Mouse (Mus musculus) telencephalon, adult 2 months (tissue): ENCODE data around the gene Snrpc.

Source experiments
- DNase-seq: peaks from one replicate; pipeline ENCODE4 v3.0.0-alpha.2; 2011; ENCODE audit warnings: low read depth, low spot score

The Snrpc gene

DNA sequence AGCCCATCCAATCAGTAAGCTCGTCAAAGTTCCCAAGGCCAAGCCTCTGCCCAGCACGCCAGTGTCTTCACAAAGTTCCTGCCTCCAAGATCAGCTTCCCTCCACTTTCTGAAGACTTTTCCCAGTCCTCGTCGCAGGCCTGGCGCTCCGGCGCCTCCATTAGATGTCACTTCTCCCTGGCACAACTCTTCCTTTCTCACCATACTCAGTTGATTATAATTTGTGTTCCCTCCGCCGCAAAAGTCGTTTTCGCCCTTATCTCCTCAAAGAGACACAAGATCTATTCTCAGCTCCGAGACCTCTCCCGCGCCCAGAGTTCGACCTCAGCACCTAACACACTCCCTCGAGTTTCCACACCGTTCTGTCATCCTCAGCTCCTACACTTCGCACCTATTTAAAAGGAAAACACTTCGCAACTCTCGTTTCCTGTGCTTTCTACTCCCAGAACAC is 18.4 kb upstream of the Snrpc start:
- no peak for DNase-seq

- DNase-seq = no peak
Observed at GRCm38 (mm10) chr17:27819971-27820567, 17.9 kb upstream of the Snrpc start.

- DNase-seq = peak; percentile 97
Observed at GRCm38 (mm10) chr17:27820568-27821406, 17.2 kb upstream of the Snrpc start, which contains the start of gene D17Wsu92e. Gene D17Wsu92e, minus strand, starts transcription at chr17:27820648.

DNA sequence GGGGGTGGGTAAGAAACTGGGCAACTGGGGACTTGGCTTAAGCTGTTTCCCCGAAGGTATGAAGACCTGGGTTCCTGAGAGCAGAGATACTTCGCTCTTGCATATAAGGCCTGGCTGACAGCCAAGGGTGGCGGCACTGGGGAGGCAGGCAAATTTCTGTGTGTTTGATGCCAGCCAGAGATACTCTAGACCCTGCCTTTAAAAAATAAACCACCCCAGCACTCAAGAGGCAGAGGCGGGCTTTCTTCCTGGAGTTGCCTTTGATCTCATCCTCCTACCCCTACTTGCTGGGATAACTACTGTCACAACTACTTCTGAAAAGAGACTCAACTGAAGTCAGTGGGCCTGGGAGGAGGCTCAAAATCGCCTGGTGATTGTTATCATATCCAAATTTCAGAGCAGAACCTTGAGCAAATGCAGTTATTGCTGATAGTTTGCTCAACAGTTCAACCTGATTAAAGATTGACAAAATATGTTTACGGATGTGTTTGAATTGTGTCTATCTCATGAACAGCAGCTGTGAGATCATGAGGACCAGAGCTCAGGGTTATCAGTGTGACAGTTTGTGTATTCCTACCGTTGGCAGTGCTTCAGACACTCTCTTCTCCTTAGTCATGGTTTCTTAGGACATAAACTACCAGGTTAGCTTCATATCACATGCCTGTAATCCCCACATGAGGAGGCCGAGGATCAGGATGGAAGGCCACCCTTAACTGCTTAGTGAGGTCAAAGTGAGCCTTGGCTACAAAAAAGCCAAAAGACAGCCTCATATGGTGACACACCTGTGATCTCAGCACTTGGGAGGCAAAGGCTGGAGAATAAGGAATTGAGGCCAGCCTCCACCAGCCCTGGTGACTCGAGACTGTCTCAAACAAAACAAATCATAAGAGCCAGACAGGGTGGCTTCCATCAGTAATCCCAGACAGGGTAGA is 16.3 kb upstream of the Snrpc start:
- DNase-seq = no peak

DNA sequence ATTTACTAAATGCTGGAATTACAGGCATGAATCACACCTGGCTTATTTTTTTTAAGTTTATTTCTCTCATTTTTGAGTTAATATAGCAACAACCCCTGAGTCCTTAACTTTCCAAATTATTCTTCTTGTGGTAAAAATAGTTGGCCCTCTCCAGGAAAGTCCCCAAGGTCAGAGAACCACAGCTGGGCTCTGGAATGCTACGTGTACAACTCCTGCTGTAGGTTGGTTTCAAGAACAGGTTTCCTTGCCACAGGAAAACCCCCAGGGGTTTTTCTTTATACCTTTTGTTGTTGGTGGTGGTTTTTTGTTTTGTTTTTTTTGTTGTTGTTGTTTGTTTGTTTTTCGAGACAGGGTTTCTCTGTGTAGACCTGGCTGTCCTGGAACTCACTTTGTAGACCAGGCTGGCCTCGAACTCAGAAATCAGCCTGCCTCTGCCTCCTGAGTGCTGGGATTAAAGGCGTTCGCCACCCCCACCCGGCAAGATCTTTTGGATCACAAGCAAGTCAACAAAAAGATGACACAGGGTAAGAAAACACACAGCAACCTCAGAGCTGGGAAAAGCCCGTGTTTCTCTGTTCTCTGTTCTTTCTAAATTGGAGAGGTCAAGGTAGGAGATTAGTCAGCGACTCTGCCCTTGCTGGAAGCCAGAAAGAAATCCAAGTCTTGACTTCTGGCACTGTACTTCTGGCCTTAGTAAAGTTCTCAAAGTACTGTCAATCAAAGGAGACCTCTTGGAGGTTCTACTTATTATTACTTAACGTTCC is 14.6 kb upstream of the Snrpc start:
- no peak for DNase-seq

- DNase-seq = no peak
Observed at GRCm38 (mm10) chr17:27824941-27825340, 13.0 kb upstream of the Snrpc start.

DNA sequence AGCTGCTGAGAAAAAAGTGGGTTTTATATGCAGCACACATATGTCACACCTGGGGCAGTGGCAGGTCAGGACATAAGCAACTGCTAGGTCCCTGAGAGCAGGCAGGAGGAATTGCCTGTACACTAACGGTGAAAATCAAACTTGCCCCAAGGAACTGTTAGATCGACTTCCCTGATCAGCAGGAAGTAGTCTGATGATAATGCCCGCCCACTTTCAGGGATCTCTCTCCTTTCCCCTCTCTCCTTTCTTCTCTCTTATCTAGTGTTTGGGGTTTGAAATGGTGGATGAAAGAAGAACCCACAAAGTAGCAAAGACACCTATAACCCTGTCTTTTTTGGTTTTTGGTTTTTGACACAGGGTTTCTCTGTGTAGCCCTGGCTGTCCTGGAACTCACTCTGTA is 12.4 kb upstream of the Snrpc start:
- no peak for DNase-seq

GRCm38 (mm10) chr17:27825984-27826905 is 11.7 kb upstream of the Snrpc start:
- DNase-seq = no peak

DNA sequence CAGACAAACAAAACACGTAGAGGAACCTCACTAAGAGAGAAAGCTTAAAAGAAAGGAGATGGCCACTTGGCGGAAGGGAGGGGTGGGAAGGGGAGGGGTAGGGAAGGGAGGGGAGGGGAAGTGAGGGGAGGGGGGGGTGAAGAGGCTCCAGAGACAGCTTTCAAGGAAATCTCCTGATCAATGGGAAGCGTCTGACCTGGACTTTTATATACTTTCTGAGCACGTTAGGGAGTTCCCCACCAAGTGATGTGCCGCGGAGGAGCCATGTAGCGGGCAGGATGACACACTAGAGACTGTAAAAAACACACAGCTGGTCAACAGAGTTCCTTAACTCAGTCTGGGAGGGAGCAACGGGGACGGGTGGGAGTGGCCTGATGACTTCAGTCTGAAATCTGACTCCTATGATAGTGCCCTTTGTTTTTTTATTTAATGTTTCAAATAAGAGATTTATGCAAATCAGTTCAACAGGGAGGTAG is 11.0 kb upstream of the Snrpc start:
- no peak for DNase-seq

- DNase-seq = no peak
Observed at GRCm38 (mm10) chr17:27827511-27827910, 10.4 kb upstream of the Snrpc start.

GRCm38 (mm10) chr17:27830411-27830810 is 7.5 kb upstream of the Snrpc start:
- DNase-seq = no peak

- peak; percentile 98 for DNase-seq
Observed at GRCm38 (mm10) chr17:27839469-27840252, 1.7 kb downstream of the Snrpc start.

DNA sequence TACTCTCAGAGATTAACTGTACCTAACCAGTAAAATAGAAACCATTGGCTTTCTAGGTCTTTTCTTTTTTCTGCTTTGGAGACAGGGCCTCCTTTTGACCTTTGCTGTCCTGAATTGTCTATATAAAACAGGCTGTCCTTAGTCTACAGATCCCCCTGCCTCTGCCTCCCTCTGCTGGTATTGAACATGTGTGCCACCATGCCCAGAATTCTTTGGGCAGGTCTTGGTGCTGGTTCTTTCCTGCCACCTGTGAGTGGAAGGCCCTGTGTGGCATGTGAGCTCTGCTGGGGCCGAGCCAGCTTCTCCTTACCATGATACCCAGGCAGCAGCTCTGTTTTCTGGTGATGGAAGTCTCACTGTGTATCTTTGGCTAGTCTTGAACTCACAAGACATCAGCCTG is 10.4 kb downstream of the Snrpc start:
- DNase-seq = no peak

DNA sequence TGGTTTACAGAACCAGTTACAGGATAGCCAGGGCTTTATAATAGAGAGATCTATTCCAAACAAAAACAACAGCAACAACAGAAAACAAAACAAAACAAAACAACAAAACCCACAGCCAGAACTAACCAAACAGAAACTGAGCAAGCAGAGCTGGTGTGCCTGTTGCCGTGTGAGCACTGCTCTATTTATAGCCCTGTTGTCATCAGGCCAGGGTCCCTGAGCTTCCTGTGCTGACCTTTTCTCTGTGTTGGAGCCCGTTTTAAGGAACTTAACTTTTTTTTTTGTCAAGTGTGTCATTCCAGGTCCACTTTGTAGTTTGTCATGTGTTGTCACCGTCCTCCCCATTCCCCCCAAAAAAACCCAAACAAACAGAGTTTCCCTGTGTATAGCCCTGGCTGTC is 13.1 kb downstream of the Snrpc start:
- DNase-seq = peak; percentile 26

- peak; percentile 34 for DNase-seq
Observed at GRCm38 (mm10) chr17:27856265-27856797, 18.4 kb downstream of the Snrpc start, which contains the start of gene Uhrf1bp1. Gene Uhrf1bp1, plus strand, starts transcription at chr17:27856441.

DNA sequence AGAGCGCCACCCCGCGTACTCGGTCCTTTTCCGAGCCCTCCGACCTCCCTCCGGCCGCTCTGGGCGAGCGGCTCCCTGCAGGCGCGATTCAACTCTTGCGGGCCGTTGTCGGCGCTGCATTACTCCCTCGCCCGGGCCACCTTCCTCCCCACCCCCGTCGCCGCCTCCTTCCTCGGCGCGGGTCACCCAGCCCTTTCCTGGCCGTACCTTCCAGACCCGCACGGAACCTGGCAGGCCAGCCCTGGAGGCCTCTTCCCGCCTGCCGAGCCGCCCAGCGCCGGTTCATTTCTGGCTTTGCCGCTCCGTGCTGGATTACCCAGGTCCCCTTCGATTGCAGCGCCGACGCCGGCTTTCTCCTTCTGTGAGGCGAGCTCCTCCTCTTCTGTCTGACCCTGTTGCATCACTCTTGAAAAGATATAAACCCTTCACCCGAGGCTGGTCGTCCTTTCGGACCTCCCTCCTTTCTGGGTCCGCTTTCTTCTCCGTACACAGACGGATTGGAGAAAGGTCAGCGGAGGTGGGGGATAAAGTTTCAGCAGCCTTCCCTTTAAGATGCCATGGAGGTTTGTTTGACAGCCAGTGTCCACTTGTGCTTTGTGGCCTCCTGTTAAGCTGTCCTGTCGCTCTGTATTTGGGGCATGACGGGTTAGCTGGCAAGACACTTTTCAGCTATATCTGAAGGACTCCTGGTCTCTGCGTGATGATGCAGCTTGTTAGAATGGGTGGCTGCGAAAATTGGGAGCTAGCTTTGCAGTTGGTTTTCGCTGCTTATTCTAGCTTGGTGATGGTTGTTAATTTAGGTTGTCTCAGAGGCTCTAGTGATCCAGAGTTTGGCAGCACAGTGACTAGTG is 19.1 kb downstream of the Snrpc start:
- DNase-seq = no peak

- DNase-seq = no peak
Observed at GRCm38 (mm10) chr17:27857649-27858475, 19.9 kb downstream of the Snrpc start.
